Mouse (Mus musculus): ENCODE measurements around the gene Klf15. TPM values are rescaled to one million over a fixed set of nuclear protein-coding genes. Genes with fewer than 3 reads are reported as not detected.

Klf15 gene
- polyA plus RNA-seq, 1 experiment, result 11.8 TPM

- TF ChIP-seq CTCF (IDR thresholded peaks at IDR 0.05; ENCODE audit: borderline replicate concordance, extremely low read depth, insufficient read depth, insufficient read length), result no peak
- no peak for TF ChIP-seq POLR2A (IDR thresholded peaks at IDR 0.05; ENCODE audit: borderline replicate concordance, extremely low read depth, insufficient read depth, insufficient read length, poor library complexity, severe bottlenecking)
- DNase-seq (ENCODE audit: low read depth), result no peak
Observed at GRCm38 (mm10) chr6:90513074-90513856, 50.9 kb downstream of the Klf15 start.

GRCm38 (mm10) chr6:90514369-90514768 lies 52.0 kb downstream of the Klf15 start:
- no peak for TF ChIP-seq POLR2A (IDR thresholded peaks at IDR 0.05; ENCODE audit: borderline replicate concordance, extremely low read depth, insufficient read depth, insufficient read length, poor library complexity, severe bottlenecking)
- no peak for TF ChIP-seq CTCF (IDR thresholded peaks at IDR 0.05; ENCODE audit: borderline replicate concordance, extremely low read depth, insufficient read depth, insufficient read length)
- no peak for DNase-seq (ENCODE audit: low read depth)

GRCm38 (mm10) chr6:90514883-90515405 lies 52.6 kb downstream of the Klf15 start:
- peak; percentile 76 for DNase-seq (ENCODE audit: low read depth)
- TF ChIP-seq CTCF (IDR thresholded peaks at IDR 0.05; ENCODE audit: borderline replicate concordance, extremely low read depth, insufficient read depth, insufficient read length), result peak; percentile 83
- TF ChIP-seq POLR2A (IDR thresholded peaks at IDR 0.05; ENCODE audit: borderline replicate concordance, extremely low read depth, insufficient read depth, insufficient read length, poor library complexity, severe bottlenecking), result no peak

DNA sequence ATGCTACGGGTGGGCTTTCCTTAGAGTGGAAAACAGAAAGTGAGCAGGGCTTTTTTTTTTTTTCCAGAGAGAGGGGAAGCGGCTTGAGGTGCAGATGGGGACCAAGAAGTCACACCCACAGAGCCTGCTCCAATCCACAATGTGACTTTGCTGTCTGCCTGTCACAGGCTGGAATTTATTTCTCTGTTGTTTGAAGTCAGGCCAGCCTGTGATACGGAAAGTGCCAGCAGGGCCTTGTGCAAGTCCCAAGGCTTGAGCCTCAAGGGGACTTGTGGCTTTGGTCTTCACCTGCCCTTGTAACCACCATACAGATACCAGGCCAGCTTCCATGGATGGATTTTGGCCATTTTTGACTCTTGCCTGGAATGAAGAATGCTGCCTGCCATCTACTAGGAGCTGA lies 56.5 kb downstream of the Klf15 start:
- TF ChIP-seq CTCF (IDR thresholded peaks at IDR 0.05; ENCODE audit: borderline replicate concordance, extremely low read depth, insufficient read depth, insufficient read length), result no peak
- TF ChIP-seq POLR2A (IDR thresholded peaks at IDR 0.05; ENCODE audit: borderline replicate concordance, extremely low read depth, insufficient read depth, insufficient read length, poor library complexity, severe bottlenecking), result no peak
- DNase-seq (ENCODE audit: low read depth), result no peak

GRCm38 (mm10) chr6:90519375-90519774 lies 57.0 kb downstream of the Klf15 start:
- no peak for DNase-seq (ENCODE audit: low read depth)
- TF ChIP-seq CTCF (IDR thresholded peaks at IDR 0.05; ENCODE audit: borderline replicate concordance, extremely low read depth, insufficient read depth, insufficient read length) (no peak), POLR2A (IDR thresholded peaks at IDR 0.05; ENCODE audit: borderline replicate concordance, extremely low read depth, insufficient read depth, insufficient read length, poor library complexity, severe bottlenecking) (no peak)

Other genes starting within 250 kb of the Klf15 start
- 0.12 TPM in 1 of 2 replicates, not detected in the other for gene Vmn1r53, start 238.1 kb upstream of the Klf15 start, polyA plus RNA-seq (2012; rRNA removed)
- gene Vmn1r54, start 216.3 kb upstream of the Klf15 start, polyA plus RNA-seq (2012; rRNA removed), result not detected in 2 replicates
- gene BC048671, start 161.4 kb upstream of the Klf15 start, polyA plus RNA-seq (2012; rRNA removed), result not detected in 2 replicates
- 0.06 and 0.34 TPM in 2 replicates for gene Chst13, start 137.4 kb upstream of the Klf15 start, polyA plus RNA-seq (2012; rRNA removed)
- gene Uroc1, start 129.3 kb upstream of the Klf15 start, polyA plus RNA-seq (2012; rRNA removed), result 0.03 TPM in 1 of 2 replicates, not detected in the other
- 22.9 and 24.0 TPM in 2 replicates for gene Zxdc, start 93.1 kb upstream of the Klf15 start, polyA plus RNA-seq (2012; rRNA removed)
- gene Cfap100, start 33.8 kb upstream of the Klf15 start, polyA plus RNA-seq (2012; rRNA removed), result 10.1 and 12.7 TPM in 2 replicates
- 20.4 and 33.6 TPM in 2 replicates for gene Aldh1l1, start 23.9 kb downstream of the Klf15 start, polyA plus RNA-seq (2012; rRNA removed)
- 2.5 and 4.6 TPM in 2 replicates for gene Slc41a3, start 142.1 kb downstream of the Klf15 start, polyA plus RNA-seq (2012; rRNA removed)